Mouse (Mus musculus): ENCODE measurements at regions not wholly inside any gene's neighbourhood (a gene's known extent, or its start where the extent isn't known, plus 50 kb on each side); places are given as distances from the start of the nearest gene placed in this dataset.
"Not testable (repeated sequence)": the region's sequence is repeated elsewhere in the genome, so short reads cannot be mapped to it uniquely, and the experiment has no call there.

GRCm38 (mm10) chr10:37741581-37741980 lies 602.9 kb upstream of the Marcks start:
- no peak for DNase-seq (ENCODE audit: low spot score)
- Histone ChIP-seq H3K4me3 (no peak overlapping the region), H3K9me3 (replicated peaks) (no peaks in the 10 kb centered on the region), H3K36me3 (no peaks in the 10 kb centered on the region), H3K27me3 (ENCODE audit: low read depth, poor library complexity, severe bottlenecking) (no peaks in the 10 kb centered on the region), H3K27ac (replicated peaks) (no peak overlapping the region), H3K4me1 (no peaks in the 10 kb centered on the region)
- 61% methylated on average over 2 of the region's 2 CpGs for WGBS

GRCm38 (mm10) chr10:37739024-37739423 lies 600.3 kb upstream of the Marcks start:
- no peaks in the 10 kb centered on the region for H3K27me3 ChIP-seq (ENCODE audit: low read depth, poor library complexity, severe bottlenecking)
- DNase-seq (ENCODE audit: low spot score) = no peak
- H3K36me3 ChIP-seq = no peaks in the 10 kb centered on the region
- 84% methylated on average over 2 of the region's 2 CpGs for WGBS
- H3K4me3 ChIP-seq = no peak overlapping the region
- H3K4me1 ChIP-seq = no peaks in the 10 kb centered on the region
- no peaks in the 10 kb centered on the region for H3K9me3 ChIP-seq (replicated peaks)
- H3K27ac ChIP-seq (replicated peaks) = no peak overlapping the region

GRCm38 (mm10) chr10:37725609-37726008 lies 586.9 kb upstream of the Marcks start:
- H3K27ac ChIP-seq (replicated peaks) = no peak overlapping the region
- no peak for DNase-seq (ENCODE audit: low spot score)
- H3K9me3 ChIP-seq (replicated peaks) = no peaks in the 10 kb centered on the region
- H3K4me3 ChIP-seq = no peak overlapping the region
- H3K27me3 ChIP-seq (ENCODE audit: low read depth, poor library complexity, severe bottlenecking) = no peaks in the 10 kb centered on the region
- H3K4me1 ChIP-seq = no peaks in the 10 kb centered on the region
- 81% methylated on average over 4 of the region's 4 CpGs for WGBS
- H3K36me3 ChIP-seq = no peaks in the 10 kb centered on the region

- not testable (repeated sequence) for H3K4me1 ChIP-seq; H3K27me3 ChIP-seq (ENCODE audit: low read depth, poor library complexity, severe bottlenecking); H3K9me3 ChIP-seq (replicated peaks); H3K27ac ChIP-seq (replicated peaks); DNase-seq (ENCODE audit: low spot score); H3K36me3 ChIP-seq; H3K4me3 ChIP-seq
- WGBS = 82% methylated on average over 7 of the region's 7 CpGs
Observed at GRCm38 (mm10) chr10:37724994-37725393, 586.3 kb upstream of the Marcks start.

DNA sequence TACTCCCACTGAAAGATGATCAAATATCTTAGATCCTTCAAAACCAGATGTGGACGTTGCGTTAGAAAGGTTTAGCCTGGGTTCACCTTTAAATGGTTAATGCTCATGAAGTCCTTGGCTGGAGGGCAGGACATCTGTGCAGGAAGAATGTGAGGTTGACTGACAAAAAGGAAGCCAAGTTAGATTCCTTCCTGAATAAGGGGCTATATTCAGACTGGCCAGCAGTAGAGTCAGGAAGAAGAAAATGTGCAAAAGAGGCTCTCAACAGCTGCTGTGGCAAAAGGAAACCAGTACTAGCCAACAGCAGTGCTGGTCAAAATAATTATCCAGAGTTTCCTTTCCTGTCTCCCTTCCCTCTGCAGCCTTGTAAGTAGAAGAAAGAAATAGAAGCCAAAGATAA lies 582.0 kb upstream of the Marcks start:
- Histone ChIP-seq H3K27ac (replicated peaks) (no peak overlapping the region), H3K9me3 (replicated peaks) (no peaks in the 10 kb centered on the region), H3K4me1 (no peaks in the 10 kb centered on the region), H3K4me3 (no peak overlapping the region), H3K36me3 (no peaks in the 10 kb centered on the region), H3K27me3 (ENCODE audit: low read depth, poor library complexity, severe bottlenecking) (no peaks in the 10 kb centered on the region)
- whole genome bisulfite sequencing = 88% methylated on average over 2 of the region's 2 CpGs
- no peak for DNase-seq (ENCODE audit: low spot score)

GRCm38 (mm10) chr10:37716946-37717345 lies 578.2 kb upstream of the Marcks start:
- Histone ChIP-seq H3K27me3 (ENCODE audit: low read depth, poor library complexity, severe bottlenecking) (no peaks in the 10 kb centered on the region), H3K27ac (replicated peaks) (no peak overlapping the region), H3K4me1 (no peaks in the 10 kb centered on the region), H3K9me3 (replicated peaks) (no peaks in the 10 kb centered on the region), H3K4me3 (no peak overlapping the region), H3K36me3 (no peaks in the 10 kb centered on the region)
- DNase-seq (ENCODE audit: low spot score) = no peak

GRCm38 (mm10) chr10:37711459-37711858 lies 572.7 kb upstream of the Marcks start:
- Histone ChIP-seq H3K4me1 (no peaks in the 10 kb centered on the region), H3K9me3 (replicated peaks) (no peaks in the 10 kb centered on the region), H3K27me3 (ENCODE audit: low read depth, poor library complexity, severe bottlenecking) (no peaks in the 10 kb centered on the region), H3K36me3 (no peaks in the 10 kb centered on the region), H3K4me3 (no peak overlapping the region), H3K27ac (replicated peaks) (no peak overlapping the region)
- no peak for DNase-seq (ENCODE audit: low spot score)

DNA sequence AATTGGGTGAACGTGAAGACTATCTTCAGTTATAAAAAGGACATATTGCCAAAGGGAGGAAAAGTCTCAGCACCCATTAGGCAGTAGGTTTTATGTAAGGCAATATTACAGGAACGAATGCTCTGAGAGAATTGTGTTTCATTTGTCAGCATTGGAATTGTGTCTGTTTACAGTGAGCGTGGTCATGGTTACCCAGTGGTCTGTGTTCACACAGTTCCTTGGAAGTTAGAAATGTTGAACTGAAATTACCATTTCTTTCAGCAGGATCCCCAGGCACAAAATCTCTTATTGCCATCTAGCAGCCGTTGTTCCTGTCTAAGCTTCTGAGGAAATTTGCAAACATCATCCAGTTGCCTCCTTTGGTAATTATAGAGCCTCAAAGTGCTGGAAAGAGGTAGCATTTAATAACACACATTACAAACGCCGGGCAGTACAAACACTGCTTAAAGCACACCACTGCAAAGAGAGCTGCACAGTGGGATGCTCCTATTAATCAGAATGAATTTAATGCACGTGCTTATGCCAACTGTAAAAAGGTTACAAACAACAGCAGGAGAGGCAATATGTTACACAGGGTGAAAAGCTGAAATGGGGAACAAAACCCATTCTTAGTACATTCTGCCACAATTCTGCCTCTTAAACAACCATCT lies 555.4 kb upstream of the Marcks start:
- H3K4me1 ChIP-seq = peaks cover 3% of the 10 kb centered on the region; the same call in 1 of the 2 replicates
- WGBS = 81% methylated on average over 7 of the region's 7 CpGs
- DNase-seq (ENCODE audit: low spot score) = no peak
- H3K36me3 ChIP-seq = no peaks in the 10 kb centered on the region
- no peak overlapping the region for H3K27ac ChIP-seq (replicated peaks)
- H3K9me3 ChIP-seq (replicated peaks) = no peaks in the 10 kb centered on the region
- H3K27me3 ChIP-seq (ENCODE audit: low read depth, poor library complexity, severe bottlenecking) = no peaks in the 10 kb centered on the region
- H3K4me3 ChIP-seq = no peak overlapping the region

DNA sequence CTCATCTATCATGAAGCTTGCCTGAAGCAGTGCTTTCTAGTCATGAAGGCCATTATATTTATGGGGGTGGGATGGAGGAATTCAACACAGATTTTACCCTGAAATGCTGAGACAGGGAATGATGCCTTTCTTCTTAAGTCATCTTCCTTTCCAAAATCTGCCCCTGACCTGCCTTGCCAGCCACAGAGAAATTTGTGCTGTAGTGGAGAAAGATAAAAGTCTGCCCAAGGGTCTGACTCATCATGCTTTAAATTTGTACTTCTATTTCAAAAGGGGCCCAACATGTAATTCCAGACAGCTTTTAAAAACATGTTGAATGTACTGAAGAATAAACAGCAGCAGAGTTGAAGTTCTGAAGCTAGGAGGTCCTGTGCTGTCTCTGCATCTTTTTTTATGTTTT lies 554.1 kb upstream of the Marcks start:
- no peaks in the 10 kb centered on the region for H3K36me3 ChIP-seq
- H3K4me3 ChIP-seq = no peak overlapping the region
- H3K4me1 ChIP-seq = peaks cover 3% of the 10 kb centered on the region; the same call in 1 of the 2 replicates
- no peaks in the 10 kb centered on the region for H3K27me3 ChIP-seq (ENCODE audit: low read depth, poor library complexity, severe bottlenecking)
- no peak overlapping the region for H3K27ac ChIP-seq (replicated peaks)
- no peak for DNase-seq (ENCODE audit: low spot score)
- H3K9me3 ChIP-seq (replicated peaks) = no peaks in the 10 kb centered on the region

DNA sequence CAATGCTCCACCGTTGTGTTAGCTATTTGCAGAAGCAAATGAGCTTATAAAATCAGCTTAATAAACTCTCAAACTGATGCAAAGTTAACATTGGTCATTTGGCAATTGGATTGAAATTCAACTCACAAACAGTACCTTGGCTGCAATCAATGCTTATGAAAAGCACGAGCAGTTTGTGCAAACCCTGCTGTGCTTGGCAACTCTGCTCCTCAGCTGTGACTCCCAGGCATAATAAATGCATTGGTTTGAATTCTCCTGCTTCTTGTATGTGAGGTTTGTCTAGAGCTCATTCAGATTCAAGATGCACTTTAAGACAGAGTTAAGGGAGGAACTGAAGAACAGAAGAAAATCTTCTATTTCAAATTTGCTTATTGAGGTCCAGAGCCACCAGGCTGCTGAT lies 553.2 kb upstream of the Marcks start:
- no peak overlapping the region for H3K27ac ChIP-seq (replicated peaks)

DNA sequence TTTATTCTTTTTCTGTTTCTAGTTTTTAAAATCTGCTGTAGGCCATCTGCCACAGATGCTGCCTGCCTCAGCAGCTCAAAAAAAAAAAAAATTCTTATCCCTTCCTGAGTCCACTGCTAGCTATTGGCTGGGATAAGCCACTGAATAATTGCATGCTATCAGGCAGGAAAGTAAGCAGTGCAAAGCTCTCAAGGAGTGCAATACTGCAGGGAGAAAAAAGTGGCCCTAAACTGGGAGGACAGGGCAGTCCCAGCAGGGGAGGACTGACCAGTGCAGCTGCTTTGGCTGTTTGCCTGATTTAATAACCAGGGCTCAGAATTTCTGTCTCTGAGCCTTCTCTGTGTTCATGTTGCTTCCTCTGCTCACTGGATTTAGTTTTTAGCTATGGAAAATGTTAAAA lies 544.4 kb upstream of the Marcks start:
- Histone ChIP-seq H3K36me3 (no peaks in the 10 kb centered on the region), H3K4me3 (no peak overlapping the region), H3K9me3 (replicated peaks) (no peaks in the 10 kb centered on the region), H3K27ac (replicated peaks) (peak overlapping the region; percentile 63; the same call in 1 of the 2 replicates), H3K27me3 (ENCODE audit: low read depth, poor library complexity, severe bottlenecking) (no peaks in the 10 kb centered on the region), H3K4me1 (peaks cover 15% of the 10 kb centered on the region)
- DNase-seq (ENCODE audit: low spot score) = peak; percentile 13

More for the DNA sequence above, 553.2 kb upstream of the Marcks start:
- H3K9me3 ChIP-seq (replicated peaks) = no peaks in the 10 kb centered on the region
- 64% methylated on average over 2 of the region's 2 CpGs for WGBS
- H3K27me3 ChIP-seq (ENCODE audit: low read depth, poor library complexity, severe bottlenecking) = no peaks in the 10 kb centered on the region
- no peak for DNase-seq (ENCODE audit: low spot score)
- H3K4me1 ChIP-seq = peaks cover 3% of the 10 kb centered on the region; the same call in 1 of the 2 replicates
- H3K4me3 ChIP-seq = no peak overlapping the region
- no peaks in the 10 kb centered on the region for H3K36me3 ChIP-seq

GRCm38 (mm10) chr10:37680601-37681000 lies 541.9 kb upstream of the Marcks start:
- no peaks in the 10 kb centered on the region for H3K27me3 ChIP-seq (ENCODE audit: low read depth, poor library complexity, severe bottlenecking)
- no peaks in the 10 kb centered on the region for H3K9me3 ChIP-seq (replicated peaks)
- no peak overlapping the region for H3K27ac ChIP-seq (replicated peaks)
- no peak for DNase-seq (ENCODE audit: low spot score)
- peaks cover 15% of the 10 kb centered on the region for H3K4me1 ChIP-seq
- no peak overlapping the region for H3K4me3 ChIP-seq
- no peaks in the 10 kb centered on the region for H3K36me3 ChIP-seq

DNA sequence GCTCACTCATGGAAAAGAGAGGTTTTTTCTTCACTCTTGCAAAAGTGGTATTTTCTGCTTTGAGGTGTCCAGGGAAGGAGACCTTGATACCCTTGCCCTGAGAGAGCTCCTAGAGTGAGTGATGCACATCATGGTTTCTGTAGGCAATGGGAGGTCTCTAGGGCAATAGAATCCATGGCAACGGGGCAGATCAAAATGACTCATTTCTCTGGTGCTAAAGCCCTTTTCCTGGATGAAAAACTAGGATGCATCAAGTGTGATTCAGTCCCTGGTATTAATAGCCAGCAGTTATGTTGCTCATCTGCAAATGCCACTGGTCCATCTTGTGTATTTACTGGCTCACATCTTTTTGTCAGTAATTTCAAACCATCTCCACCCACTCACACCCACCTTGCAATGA lies 539.1 kb upstream of the Marcks start:
- Histone ChIP-seq H3K27ac (replicated peaks) (no peak overlapping the region), H3K4me1 (peaks cover 4% of the 10 kb centered on the region; the same call in 1 of the 2 replicates), H3K27me3 (ENCODE audit: low read depth, poor library complexity, severe bottlenecking) (no peaks in the 10 kb centered on the region), H3K4me3 (no peak overlapping the region), H3K36me3 (no peaks in the 10 kb centered on the region), H3K9me3 (replicated peaks) (no peaks in the 10 kb centered on the region)
- 93% methylated on average over 1 of the region's 1 CpGs for WGBS
- no peak for DNase-seq (ENCODE audit: low spot score)

DNA sequence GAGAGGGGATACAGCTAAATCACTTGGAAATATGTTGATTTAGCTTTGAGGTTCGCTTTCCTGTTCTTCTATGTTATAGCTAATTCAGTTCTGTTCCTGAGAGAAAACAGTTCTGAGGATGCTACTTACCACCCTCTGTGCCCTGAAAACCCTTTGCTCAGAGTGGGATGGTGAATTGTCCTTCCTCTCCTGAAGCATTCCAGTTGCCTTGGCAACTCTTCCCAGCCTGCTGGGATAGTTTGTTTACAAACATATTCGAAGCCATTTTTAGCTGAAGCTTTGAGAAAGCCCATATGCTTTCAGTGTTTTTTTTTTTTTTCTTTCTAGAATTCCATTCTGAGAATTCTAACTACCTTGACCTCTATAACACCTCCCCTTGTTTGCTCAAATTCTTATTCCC lies 530.1 kb upstream of the Marcks start:
- Histone ChIP-seq H3K4me1 (peaks cover 43% of the 10 kb centered on the region), H3K36me3 (no peaks in the 10 kb centered on the region), H3K27me3 (ENCODE audit: low read depth, poor library complexity, severe bottlenecking) (no peaks in the 10 kb centered on the region), H3K9me3 (replicated peaks) (no peaks in the 10 kb centered on the region), H3K4me3 (no peak overlapping the region), H3K27ac (replicated peaks) (no peak overlapping the region; the same call in 1 of the 2 replicates)
- DNase-seq (ENCODE audit: low spot score) = no peak
- 57% methylated on average over 2 of the region's 2 CpGs for whole genome bisulfite sequencing
